Mouse (Mus musculus): Measurements from ENCODE around the gene Prkcq.

Prkcq gene

GRCm38 (mm10) chr2:11216847-11217246 lies 44.9 kb downstream of the Prkcq start:
- DNase-seq (ENCODE audit: low read depth in 2 of 2, low spot score in 2 of 2) = no peak

- peak; percentile 58 to 74 for DNase-seq (ENCODE audit: low read depth in 2 of 2, low spot score in 2 of 2)
Observed at GRCm38 (mm10) chr2:11218122-11218521, 46.2 kb downstream of the Prkcq start.

- DNase-seq (ENCODE audit: low read depth in 2 of 2, low spot score in 2 of 2) = no peak
Observed at GRCm38 (mm10) chr2:11219262-11219661, 47.4 kb downstream of the Prkcq start.

GRCm38 (mm10) chr2:11224808-11225484 lies 53.0 kb downstream of the Prkcq start:
- DNase-seq (ENCODE audit: low read depth in 2 of 2, low spot score in 2 of 2) = no peak

GRCm38 (mm10) chr2:11225485-11225876 lies 53.6 kb downstream of the Prkcq start:
- no peak for DNase-seq (ENCODE audit: low read depth in 2 of 2, low spot score in 2 of 2)

- DNase-seq (ENCODE audit: low read depth in 2 of 2, low spot score in 2 of 2) = no peak
Observed at GRCm38 (mm10) chr2:11226555-11226954, 54.6 kb downstream of the Prkcq start.

- DNase-seq (ENCODE audit: low read depth in 2 of 2, low spot score in 2 of 2) = no peak
Observed at GRCm38 (mm10) chr2:11229126-11229525, 57.2 kb downstream of the Prkcq start.

GRCm38 (mm10) chr2:11231118-11231517 lies 59.2 kb downstream of the Prkcq start:
- DNase-seq (ENCODE audit: low read depth in 2 of 2, low spot score in 2 of 2) = no peak

GRCm38 (mm10) chr2:11231988-11232387 lies 60.1 kb downstream of the Prkcq start:
- no peak for DNase-seq (ENCODE audit: low read depth in 2 of 2, low spot score in 2 of 2)

GRCm38 (mm10) chr2:11238254-11238653 lies 66.3 kb downstream of the Prkcq start:
- no peak for DNase-seq (ENCODE audit: low read depth in 2 of 2, low spot score in 2 of 2)

- DNase-seq (ENCODE audit: low read depth in 2 of 2, low spot score in 2 of 2) = no peak
Observed at GRCm38 (mm10) chr2:11239523-11239922, 67.6 kb downstream of the Prkcq start.

GRCm38 (mm10) chr2:11245926-11246325 lies 74.0 kb downstream of the Prkcq start:
- no peak for DNase-seq (ENCODE audit: low read depth in 2 of 2, low spot score in 2 of 2)

- DNase-seq (ENCODE audit: low read depth in 2 of 2, low spot score in 2 of 2) = peak; percentile 35 to 55
Observed at GRCm38 (mm10) chr2:11253945-11254344, 82.0 kb downstream of the Prkcq start.

GRCm38 (mm10) chr2:11254446-11254845 lies 82.5 kb downstream of the Prkcq start:
- DNase-seq (ENCODE audit: low read depth in 2 of 2, low spot score in 2 of 2) = peak; percentile 69 to 75

- no peak for DNase-seq (ENCODE audit: low read depth in 2 of 2, low spot score in 2 of 2)
Observed at GRCm38 (mm10) chr2:11257260-11257850, 85.4 kb downstream of the Prkcq start.

GRCm38 (mm10) chr2:11258181-11258580 lies 86.3 kb downstream of the Prkcq start:
- no peak for DNase-seq (ENCODE audit: low read depth in 2 of 2, low spot score in 2 of 2)

- DNase-seq (ENCODE audit: low read depth in 2 of 2, low spot score in 2 of 2) = peak; percentile 14 to 31
Observed at GRCm38 (mm10) chr2:11259361-11259760, 87.5 kb downstream of the Prkcq start.

GRCm38 (mm10) chr2:11264836-11265235 lies 92.9 kb downstream of the Prkcq start:
- DNase-seq (ENCODE audit: low read depth in 2 of 2, low spot score in 2 of 2) = no peak

- DNase-seq (ENCODE audit: low read depth in 2 of 2, low spot score in 2 of 2) = no peak
Observed at GRCm38 (mm10) chr2:11265455-11265854, 93.5 kb downstream of the Prkcq start.

GRCm38 (mm10) chr2:11266294-11266693 lies 94.4 kb downstream of the Prkcq start:
- peak; percentile 87 to 92 for DNase-seq (ENCODE audit: low read depth in 2 of 2, low spot score in 2 of 2)

- no peak for DNase-seq (ENCODE audit: low read depth in 2 of 2, low spot score in 2 of 2)
Observed at GRCm38 (mm10) chr2:11278965-11279364, 107.1 kb downstream of the Prkcq start.

GRCm38 (mm10) chr2:11280247-11280646 lies 108.3 kb downstream of the Prkcq start:
- no peak for DNase-seq (ENCODE audit: low read depth in 2 of 2, low spot score in 2 of 2)

Data from CD8-positive naive resting alpha-beta T cell, adult 2 months (primary cell).